Mouse (Mus musculus) layer of hippocampus, adult 9-11 months (tissue): Measurements from ENCODE around the gene Rapgef4.

Experiments
- DNase-seq: peaks from one replicate; pipeline ENCODE4 v3.0.0; 2022

The Rapgef4 gene

DNA sequence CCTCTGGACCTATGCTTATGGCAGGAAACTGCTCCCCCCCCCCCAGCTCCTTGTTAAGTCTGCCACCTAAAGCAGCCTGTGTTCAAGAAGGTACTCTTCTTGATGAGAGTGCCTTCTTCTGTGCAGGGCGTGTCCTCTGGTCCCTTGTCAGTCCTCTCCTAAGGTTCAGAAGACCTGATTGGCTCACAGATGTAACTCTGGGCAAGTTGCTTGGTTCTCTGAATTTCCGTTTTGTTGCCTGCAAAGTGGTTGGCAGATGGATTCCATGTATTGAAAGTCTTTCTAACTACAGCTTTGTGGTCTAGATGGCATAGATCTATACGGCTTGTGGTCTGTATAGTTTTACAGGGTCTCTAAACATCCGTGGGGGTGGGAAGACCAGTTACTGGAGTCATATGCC is 101.8 kb downstream of the Rapgef4 start:
- DNase-seq = no peak

DNA sequence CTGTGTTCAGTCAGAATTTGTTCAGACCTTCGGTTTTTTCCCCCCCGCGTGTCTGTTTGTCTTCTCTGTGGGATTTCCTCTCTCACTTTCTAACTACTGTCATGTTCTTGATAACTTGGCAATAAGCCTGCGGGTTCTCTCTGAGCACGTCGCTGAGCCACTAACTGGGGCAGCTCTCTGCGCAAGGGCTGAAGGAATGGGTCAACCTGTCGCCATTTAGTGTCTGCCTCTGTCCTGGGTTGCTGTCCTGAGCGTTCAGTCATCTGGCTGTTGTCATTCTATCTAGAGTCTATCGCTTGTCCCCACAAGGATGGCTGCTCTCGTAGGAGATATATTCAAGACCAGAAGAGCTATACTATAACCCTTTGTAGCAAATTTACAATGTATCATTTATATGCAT is 107.8 kb downstream of the Rapgef4 start:
- no peak for DNase-seq

DNA sequence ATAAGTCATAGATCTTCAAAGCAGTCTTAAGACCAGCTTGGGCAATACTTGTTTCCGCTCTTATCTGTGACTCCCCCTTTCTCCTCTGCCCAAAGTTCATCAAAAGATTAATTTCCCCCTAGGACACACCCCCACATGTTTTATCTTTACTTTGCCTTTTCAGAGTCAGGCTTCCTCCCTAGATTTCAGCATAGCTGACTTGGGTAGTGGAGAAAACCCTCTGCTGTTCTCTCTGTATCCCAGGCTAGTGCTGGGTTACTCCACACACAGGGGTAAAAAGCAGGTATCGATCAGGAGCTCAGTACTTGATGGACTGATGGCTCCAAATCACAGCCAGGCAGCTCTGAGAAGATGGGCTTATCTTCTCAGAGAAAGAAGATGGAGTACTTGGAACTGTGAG is 109.0 kb downstream of the Rapgef4 start:
- DNase-seq = no peak

DNA sequence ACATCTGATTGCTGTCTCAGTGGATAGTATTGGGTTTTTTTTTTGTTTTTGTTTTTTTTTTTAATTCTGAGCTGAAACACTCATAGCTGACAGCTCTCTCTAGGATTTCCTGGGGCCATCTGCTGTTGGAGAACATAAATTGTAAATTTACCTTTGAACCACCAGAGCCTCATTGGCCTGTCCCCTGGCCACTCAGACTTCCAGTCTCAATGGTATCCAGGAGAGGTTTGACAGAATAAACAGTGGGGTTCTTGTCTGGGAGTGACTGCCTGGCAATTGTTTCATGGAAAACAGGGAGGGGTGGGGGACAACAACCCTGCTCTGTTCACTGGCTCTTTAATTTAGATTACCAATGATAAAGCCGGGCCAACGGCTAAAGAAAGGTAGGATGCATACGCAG is 111.0 kb downstream of the Rapgef4 start:
- no peak for DNase-seq

DNA sequence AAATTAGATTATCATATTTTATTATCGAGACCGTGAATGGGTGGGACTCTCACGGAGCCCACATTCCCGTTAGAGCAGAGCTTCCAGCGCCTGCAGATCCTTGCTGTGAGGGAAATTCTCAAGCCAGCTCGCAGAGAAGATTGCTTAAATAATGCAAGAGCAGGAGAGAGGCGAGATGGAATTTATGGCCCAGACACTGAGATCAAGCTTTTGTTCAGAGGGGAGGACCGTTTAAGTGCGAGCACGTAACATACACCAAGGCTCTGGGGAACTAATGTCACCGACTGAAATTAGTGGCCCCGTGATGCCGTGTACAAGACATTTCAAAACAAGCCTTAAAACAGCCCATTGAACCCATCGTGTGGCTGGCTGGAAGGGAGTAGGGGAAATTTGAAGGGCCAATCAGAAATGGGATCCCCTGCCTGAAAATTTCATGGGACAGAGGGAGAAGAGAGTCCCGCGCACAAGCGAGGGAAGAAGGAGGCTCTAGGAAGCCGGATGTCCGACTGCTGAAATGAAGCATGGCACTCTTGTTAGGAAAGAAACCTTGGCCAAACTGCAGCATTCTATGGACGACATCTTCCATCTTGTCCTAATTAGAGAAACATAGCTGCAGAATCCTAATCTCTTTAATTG is 112.5 kb downstream of the Rapgef4 start:
- no peak for DNase-seq

DNA sequence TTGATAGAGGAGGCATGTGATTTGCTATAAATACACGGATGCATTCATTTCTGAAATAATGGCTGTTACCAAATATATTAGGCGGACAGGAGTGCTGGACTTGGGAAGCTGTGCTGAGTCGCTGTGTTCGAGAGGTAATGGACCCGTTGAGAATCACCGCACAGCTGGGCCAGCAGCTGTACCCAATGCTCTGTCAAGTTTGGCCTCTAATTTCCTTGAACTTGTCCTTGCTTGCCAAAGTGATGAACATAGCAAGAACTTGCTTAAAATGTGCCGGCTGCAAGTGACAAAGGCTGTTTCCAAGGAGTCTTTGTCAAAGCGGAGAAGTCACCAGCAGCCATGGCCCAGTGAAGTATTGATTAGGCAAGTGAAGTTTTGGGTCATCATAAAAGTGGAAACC is 113.0 kb downstream of the Rapgef4 start:
- no peak for DNase-seq

DNA sequence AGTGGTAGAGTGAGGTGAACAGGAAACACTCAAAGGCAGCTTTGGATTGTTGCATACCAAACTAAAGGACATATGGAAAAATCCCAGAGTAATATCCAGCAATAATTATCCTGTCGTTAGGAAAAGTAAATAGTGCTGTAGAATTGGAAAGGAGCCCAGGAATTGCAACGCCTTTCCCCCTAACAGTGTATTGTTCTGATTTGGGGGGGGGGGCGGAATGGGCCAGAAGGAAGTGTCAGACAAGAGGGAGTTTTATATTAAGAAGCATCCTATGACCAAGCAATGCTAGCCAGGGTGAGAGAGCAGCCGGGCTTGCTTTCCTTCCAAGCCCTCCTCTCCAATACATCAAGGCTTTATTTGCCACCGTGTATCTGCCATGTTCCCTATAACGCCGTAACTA is 113.4 kb downstream of the Rapgef4 start:
- DNase-seq = no peak

DNA sequence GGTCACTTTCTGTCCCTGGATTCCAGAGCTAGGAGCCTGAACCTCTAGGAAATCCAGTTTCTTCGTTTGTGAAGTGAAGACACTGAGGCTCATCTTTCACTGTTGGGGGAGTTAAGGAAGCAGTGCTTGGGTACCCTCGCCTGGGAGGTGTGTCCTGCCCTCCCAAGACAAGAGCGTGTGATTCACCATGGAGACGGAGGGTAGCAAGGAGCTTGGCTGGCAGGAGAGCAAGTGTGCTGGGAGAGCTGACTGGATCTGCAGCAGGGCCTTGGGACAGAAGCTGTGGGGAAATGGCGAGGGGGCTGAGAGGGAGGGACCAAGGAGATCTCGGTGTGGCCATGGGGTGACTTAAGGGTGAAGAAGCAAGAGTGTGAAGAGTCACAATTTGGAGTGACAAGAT is 114.0 kb downstream of the Rapgef4 start:
- DNase-seq = no peak

DNA sequence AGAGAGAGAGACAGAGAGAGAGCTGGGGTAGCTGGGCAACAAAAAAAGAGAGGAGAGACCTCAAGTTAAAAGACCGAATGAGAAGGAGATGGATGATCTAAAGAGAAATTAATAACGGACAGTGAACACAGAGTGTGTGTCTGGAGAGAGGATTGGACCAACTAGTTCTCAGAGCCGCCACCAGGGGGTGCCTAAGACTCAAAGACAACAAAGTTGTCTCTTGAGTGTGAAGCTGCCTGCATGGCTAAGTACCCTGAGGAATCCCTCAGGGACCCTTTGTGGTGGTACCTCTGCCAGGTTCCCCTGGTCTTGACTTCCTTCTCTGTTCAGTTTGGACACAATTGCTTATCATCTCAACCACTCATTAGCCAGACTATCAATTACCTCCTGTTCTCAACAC is 115.3 kb downstream of the Rapgef4 start:
- no peak for DNase-seq

DNA sequence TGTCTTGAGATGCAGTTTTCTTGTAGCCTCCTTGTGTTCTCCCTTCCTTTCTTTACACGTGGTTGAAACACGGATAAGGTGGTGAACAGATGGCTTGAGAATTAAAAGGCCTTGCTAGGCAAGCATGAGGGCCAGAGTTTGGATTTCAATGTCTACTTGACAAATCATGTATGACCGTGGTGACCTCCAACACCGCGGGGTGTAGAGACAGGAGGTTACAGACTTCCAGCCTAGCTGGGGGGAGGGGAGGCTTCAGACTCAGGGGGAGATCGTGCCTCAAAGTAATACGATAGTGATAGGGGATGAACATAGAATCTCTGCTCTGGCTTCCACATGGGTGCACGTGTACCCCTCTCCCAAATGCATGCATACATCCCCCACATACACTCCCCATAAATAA is 117.3 kb downstream of the Rapgef4 start:
- DNase-seq = no peak

DNA sequence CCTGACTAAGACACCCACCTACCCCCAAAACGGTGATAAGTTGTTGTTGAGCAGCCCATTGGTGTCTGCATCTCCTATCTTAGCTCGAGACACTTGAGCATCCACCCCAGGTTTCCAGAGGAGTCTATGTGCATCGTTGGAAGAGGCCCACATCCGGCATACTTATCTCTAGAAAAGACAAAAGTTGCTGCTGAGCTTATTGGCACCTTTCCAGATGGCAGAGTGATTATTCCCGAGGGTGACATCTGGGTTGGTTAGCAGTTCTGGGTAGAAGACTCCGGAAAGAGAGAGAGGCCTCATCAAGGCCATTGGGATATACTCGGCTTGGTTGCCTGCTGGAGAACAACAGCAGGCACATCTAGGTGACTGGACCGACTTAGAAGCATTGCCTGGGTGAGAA is 123.6 kb downstream of the Rapgef4 start:
- no peak for DNase-seq

DNA sequence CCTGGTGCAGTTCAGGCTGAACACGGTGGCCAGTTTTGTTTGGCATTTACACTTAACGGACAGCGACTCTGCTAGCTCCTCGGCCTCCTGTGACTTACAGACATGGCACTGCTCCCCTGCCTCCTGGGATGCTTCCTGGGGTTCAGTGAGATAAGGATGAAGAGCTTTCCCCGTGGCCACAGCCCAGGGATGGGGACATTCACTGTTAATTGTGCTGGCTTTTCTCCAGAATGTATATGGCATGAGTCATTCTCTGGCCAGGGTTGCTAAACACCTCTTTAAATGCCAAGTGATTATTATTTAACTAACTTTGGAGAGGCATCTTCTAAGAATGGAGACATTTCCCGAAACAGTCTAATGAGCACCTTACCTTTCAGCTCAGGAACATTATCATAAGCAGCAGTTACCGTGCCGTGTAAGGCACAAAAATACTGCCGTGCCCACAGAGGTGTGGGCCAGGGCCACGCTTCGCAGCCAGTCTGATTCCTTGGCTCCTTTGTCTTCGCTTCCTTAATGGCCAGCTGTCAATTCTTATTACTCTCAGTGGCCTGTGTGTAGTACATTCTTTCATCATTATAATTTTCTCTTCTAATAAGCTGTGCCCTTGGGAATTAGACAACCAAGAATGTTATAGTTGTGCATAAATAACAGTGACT is 126.6 kb downstream of the Rapgef4 start:
- DNase-seq = no peak

DNA sequence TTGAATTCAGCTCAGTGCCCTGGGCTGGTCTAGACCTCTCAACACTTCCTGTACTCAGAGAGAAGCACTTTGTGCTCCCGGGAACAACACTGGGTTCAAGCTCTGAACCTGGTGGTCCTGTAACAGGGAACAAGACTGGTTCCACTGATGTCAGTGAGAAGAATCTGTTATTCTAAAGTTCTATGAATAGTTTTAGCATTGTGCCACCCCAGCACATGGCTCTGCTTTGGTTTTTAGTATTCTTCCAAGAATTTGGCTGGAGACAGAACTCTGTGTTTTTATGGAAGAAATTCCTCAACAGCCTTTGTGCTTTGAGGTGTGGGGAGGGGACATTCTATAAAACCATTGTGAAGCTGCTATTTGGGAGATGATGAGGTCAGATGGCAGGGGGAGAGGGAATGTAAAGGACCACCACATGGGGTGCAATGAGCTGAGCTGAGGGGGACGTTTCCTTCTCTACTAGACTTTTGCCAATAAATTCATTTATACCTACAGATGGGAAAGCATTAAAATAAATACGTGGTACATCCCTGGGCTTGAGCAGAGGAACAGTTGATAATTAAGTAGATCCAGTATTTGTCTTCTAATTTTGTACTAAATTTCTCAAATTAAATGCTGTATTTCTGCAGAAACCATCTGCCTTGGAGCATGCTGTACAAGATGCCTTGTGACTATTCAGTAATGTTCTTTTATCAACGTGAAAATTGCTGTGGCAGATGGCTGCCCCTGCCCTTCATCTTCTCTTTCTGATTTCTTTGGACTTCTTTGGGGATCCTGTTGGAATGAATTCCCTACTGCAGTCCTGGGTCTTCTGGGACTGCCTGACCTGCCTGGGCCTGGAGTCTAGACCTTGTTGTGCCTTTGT is 127.6 kb downstream of the Rapgef4 start:
- DNase-seq = peak; percentile 43

DNA sequence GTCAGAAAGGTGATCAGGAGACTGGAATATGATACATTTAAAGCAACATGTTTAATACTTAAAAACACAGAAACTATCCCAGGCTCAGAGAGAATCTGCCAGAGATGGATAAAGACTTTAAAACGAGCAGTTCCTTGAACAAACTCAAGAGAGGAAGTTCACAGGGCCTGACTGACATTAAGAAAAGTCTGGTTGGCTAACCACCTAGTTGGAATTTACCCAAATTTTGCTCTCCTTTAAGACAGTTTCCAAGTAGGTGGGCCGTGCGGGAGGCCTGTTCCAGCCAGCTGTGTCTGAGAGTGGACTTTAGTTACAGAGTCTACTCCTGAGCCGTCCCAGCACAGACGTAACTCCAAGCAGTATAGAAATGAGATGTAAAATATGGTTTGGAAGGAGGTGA is 129.4 kb downstream of the Rapgef4 start:
- DNase-seq = no peak

DNA sequence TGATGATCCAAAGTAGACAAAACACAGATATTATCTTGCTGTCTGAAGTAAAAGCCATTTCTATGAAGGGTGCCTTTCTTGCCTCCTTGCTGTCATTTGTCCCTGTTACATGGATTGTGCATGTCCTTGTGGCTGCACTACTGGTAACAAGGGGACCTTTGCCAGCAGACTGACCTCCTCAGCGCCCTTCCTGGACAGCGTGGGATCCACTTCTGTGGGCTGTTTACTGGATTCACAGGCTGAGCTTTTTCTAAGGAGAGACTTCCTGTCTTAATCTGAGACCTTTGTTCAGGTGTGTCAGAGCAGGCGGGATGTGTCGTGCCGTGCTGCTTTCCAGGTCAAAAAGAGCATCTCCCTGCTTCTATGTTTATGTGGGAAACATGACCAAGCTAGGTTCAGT is 132.7 kb downstream of the Rapgef4 start:
- no peak for DNase-seq

DNA sequence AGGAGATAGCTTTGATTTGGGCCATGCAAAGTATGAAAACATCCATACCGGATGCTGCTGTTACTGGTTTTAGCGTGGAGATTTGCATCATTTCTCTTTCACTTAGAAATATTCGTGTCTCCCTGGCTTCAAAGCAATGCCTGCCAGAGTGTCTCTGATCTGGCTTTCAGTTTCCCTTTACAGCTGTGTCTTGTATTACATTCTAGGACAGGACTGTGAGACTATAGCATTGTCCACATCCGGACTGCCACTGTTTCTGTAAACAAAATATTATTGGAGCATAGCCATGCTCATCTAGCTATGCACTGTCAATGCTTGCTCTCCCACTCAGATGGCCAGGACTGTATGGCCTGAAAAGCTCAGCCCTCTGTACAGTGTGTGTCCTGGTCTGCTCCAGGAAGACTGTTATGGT is 133.1 kb downstream of the Rapgef4 start:
- no peak for DNase-seq

DNA sequence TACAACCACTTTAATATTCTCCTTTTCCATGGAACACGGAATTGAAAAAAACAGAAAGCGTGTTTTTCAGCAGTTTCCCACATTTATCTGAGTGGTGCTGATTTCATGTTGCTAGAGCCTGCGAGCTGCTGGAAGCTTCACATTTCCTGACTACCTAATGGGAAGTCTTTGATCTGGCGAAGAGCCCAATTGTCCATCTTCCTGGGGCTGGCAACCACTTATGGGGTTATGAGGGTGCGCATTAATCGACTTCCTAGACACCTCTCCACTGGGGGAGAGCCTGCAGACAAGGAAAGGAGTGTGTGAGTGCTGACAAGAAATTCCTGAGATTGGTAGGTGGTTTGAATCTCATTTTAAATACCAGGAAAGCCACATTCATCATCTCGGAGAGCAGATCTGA is 135.1 kb downstream of the Rapgef4 start:
- DNase-seq = no peak

DNA sequence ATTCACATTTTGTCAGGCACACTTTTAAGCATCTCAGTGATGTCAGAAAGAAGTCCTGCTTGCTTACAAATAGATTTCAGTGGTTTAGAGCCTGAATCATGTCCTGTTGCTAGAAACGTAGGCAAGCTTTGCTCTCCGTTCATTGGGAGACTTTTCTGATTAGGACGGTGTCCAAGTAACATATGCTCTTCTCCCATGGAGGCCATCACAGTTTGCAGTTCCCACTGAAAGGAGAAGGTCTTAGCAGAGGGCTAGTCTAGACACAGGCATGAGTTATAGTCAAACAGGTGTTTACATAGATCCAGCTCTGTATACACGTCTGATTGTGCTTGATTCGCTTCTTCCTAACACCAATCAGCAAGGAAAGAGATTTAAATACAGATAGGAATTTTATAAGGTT is 135.7 kb downstream of the Rapgef4 start:
- DNase-seq = no peak

DNA sequence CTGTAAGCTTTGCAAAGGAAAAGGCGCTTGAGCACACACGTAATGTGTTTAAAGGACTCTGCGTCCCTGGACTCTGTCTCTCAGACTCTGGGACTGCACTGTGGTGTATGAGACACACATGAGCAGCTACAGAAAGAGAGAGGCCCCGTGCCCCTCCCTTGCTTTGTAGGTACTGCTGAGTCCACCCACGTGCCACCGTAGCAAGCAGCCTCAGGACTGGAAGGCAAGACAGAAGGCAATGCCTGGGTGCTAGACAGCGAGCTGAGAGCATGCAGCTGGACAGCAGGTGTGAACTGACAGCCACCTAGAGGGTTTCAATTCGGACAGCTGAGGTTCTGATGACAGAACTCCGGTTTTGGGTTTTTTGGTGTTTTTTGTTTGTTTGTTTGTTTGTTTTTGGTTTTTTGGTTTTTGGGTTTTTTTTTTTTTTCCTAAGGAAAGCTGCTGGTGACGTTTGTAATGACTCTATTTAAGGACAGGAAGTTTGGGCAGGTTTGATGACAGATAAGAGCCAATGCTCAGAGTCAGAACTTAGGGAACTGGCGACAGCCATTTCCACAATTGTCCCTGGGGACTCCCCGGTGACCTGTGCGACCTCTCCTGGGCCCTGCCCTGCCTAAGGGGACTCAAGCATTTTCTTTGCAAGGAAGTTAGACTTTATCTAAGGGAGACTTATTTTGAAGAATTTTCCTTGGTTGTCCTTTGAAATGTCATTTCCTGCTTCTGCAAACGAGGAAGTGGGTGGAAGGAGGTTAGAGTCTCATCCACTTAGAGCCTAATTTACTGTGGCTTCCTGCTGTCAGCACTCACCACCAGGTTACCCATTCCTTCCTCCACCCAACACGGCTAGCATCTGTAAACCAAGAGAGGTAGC is 136.3 kb downstream of the Rapgef4 start:
- no peak for DNase-seq

DNA sequence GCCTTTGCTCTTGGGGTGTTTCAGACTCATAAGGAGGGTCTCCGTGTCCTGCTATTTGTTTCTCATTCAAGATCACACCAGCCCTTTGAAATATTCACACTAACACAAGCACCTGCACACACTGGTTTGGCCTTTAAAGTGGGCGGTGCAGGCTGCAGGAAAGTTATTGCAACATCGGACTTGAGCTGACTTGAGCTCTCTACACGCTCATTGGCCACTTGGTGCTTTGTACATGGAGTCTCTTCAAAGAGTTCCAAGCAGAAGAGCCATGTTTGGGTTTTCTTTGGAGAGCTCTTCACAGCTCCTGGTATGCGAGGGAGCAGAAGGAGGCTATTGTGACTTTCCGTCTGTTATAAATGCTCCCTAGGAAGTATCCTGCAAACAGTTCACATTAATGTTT is 139.2 kb downstream of the Rapgef4 start:
- no peak for DNase-seq

DNA sequence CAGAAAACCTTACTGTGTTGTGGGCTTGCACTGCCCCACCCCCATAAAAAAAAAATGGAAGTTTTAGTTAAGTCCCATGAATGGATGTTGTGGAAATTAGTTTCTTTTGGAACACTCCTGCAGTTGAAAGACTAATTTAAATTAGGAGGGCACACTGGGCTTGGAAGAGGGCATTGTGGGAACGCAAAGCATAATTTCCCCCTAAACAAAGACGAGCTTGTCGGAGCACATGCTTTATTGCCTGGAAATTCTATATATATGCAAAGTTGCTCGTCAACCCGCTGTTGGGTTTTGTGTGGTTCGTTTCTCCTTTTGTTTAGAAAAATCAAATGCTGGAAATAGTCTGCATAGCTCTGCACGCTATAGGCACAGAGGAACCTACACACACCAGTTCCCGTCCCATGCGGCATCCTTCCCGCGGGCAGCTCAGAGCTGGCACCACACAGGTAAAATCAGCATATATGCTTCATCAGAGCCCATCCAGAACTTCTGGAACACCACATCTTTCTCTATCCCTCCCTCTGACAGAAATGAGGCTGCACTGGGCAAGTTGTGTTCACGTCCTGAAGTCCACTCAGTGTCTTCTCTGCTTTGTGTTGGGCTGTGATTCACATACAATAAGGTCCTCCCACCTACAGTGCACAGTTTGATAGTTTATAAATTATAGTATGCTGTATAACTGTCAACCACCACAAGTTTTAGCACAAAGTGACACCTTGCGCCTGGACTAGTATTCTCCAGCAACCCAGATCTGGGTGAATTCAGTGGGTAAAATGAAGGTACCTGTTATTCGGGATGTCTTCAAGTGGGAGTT is 141.6 kb downstream of the Rapgef4 start:
- no peak for DNase-seq

DNA sequence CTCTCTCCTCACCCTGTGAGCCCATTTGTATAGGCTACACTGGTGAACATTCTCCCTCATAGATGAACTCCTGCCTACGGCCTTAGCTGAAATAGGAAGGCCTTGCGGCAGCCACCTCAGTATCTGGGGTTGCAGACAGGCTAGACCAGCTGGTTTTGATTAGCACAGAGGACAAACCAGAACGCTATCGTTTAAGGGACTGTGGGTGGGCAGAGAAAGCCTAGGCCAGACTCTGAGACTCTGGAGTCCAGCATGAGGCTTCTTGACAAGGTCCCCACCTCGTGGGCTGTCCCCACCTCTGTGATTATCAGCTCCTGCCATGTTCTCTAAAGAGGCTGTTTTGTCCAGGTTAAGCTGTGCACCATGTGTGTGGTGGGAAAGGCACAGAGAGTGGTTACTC is 142.8 kb downstream of the Rapgef4 start:
- no peak for DNase-seq
